Mouse (Mus musculus) neutrophil, adult 65 days (primary cell): ENCODE results near the gene Csnk1g1. TPM values are rescaled to one million over a fixed set of nuclear protein-coding genes. Genes with fewer than 3 reads are reported as not detected.

Experiments used
- total RNA-seq: library from RNA; stranded (reverse); gene quantifications from 2 replicates; pipeline ENCODE4 v1.2.4, GENCODE M21; 2023

Gene Csnk1g1
- 45.7 and 59.8 TPM in 2 replicates for total RNA-seq

GRCm38 (mm10) chr9:65908394-65909300, at the start of gene Csnk1g1, which contains the start of gene Trip4:
TSS of gene Csnk1g1 (plus strand) at chr9:65908924.
TSS of gene Trip4 (minus strand) at chr9:65908794.

GRCm38 (mm10) chr9:65890143-65890628, 18.5 kb upstream of the Csnk1g1 start, which contains the start of gene Pclaf:
TSS of gene Pclaf (plus strand) at chr9:65890237.

DNA sequence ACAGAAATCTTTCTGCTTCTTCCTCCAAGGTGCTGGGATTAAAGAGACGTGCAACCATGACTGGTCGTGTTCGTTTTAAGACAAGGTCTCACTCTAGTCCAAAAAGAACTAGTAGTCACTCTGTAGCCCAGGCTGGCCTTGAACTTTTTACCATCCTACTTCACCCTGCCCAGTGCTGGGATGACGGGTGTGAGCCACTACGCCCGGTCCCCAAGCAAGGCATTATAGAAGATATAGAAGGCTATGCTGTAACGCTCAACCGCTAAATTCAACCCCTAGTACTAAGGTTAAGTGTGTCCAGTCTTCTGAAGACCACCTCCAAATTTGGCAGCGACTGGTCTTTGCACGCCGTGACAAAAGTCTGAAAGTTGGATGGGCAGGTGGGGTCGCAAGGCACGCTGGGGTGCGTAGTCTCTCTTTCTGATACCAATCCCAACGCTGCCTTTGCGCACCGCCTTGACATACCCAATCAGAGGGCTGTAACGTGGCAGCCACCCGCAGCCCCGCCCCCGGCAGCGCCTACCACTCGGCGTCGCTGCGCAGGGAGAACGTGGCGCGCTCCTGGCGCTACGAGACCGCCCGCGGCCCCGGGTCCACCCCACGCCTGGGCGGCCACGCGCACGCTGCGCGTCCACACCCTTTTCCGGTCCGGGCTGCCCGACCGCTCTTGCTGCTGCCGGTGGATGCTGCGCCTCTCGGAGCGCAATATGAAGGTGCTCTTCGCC, 151.0 kb downstream of the Csnk1g1 start, which contains the start of gene Ppib:
Gene Ppib, plus strand, starts transcription at position 640 of the 725 bp plus-strand sequence.

DNA sequence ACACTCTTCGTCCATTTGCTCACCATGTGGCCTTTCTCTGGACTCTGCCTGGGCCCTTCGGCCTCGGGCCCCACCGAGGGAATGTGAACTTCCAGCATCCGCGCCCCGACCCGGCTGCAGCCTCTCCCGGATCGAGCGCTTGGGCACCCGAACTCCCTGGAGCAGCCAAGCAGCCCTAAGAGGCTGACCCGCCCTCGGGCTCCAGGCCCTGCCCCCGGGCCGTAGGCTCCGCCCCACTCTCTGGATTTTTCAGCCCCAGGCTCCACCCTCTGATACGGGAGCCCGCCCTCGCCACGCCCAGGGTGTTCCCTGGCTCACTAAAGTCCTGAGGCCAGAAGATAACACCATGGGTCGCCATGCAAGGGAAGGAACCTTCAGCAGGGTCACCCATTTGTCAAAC, 160.9 kb downstream of the Csnk1g1 start, which contains the start of gene Snx22:
Gene Snx22, minus strand, starts transcription at position 137 of the 400 bp plus-strand sequence.

Other genes with a start within 250 kb of the Csnk1g1 start
- 71.0 and 75.2 TPM in 2 replicates for gene Oaz2, start 240.9 kb upstream of the Csnk1g1 start, total RNA-seq
- 22.7 and 24.6 TPM in 2 replicates for gene Zfp609, start 81.4 kb upstream of the Csnk1g1 start, total RNA-seq
- 82.6 and 100 TPM in 2 replicates for gene Pclaf, start 18.7 kb upstream of the Csnk1g1 start, total RNA-seq
- gene Trip4, start 130 bp upstream of the Csnk1g1 start, total RNA-seq: 26.5 and 27.5 TPM in 2 replicates
- gene Ppib, start 151.3 kb downstream of the Csnk1g1 start, total RNA-seq: 129 and 167 TPM in 2 replicates
- gene Snx22, start 160.8 kb downstream of the Csnk1g1 start, total RNA-seq: not detected in 2 replicates
- 60.4 and 73.1 TPM in 2 replicates for gene Snx1, start 217.7 kb downstream of the Csnk1g1 start, total RNA-seq
- gene Ciao2a, start 217.7 kb downstream of the Csnk1g1 start, total RNA-seq: 62.4 and 65.4 TPM in 2 replicates
- gene Dapk2, start 249.3 kb downstream of the Csnk1g1 start, total RNA-seq: 15.1 and 19.1 TPM in 2 replicates